1 mouse cellular context compared by ENCODE assay signal in the genomic region with DNA sequence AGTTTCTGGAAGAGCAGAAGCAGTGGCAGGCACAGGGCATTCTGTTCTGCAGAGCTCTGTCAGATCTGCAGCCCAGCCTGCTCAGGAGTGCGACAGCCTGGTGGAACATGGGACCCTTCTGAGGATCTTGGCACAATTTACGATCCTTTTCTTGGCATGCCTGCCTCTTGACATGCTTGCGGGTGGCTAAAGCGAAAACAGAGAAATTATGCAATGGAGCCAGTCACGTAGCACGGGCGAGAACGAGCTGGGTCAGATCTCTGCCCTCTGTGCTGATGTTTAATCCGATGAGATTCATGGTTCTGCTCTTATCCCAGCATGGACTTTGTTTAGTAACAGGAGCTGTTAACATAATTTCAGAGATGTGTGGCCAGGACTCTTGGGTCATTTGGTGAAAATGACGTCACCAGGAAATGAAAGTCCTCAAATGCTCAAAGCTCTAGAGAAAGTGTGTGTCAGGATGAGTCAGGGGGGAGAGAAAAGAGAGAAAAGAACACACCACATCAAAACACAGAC.
TF ChIP-seq lines count a peak whose summit lies in the region.

No protein-coding gene starts in this region.

TF ChIP-seq in CH12.LX, 34 proteins besides CTCF, POLR2A, EP300 and RAD21 (continued from another document):
- no peak for TF ChIP-seq ZKSCAN1 (IDR thresholded peaks at IDR 0.05; ENCODE audit: borderline replicate concordance, low read depth, low read length)
- TF ChIP-seq IRF4 (IDR thresholded peaks at IDR 0.05; ENCODE audit: low read depth, low read length) = peak; percentile 88
